Mouse (Mus musculus) neural tube, embryonic 15.5 days (tissue): ENCODE data around the gene Erc2. TPM values are rescaled to one million over a fixed set of nuclear protein-coding genes. Genes with fewer than 3 reads are reported as not detected.

Experiments
- ATAC-seq: fragments of 200-750 bp; cut with Nextera tagmentation; 2 replicates; pipeline ENCODE4 v1.8.0; 2017; ENCODE audit warnings: mild to moderate bottlenecking, moderate TSS enrichment, moderate library complexity; ENCODE audit not compliant: low FRiP score
- H3K27ac ChIP-seq: fragments of 300-500 bp; sonication (generic); replicated peaks from 2 replicates; pipeline ENCODE4 v1.5.1; 2015; ENCODE audit warnings: mild to moderate bottlenecking, inconsistent platforms
- H3K27me3 ChIP-seq: fragments of 300-500 bp; sonication (generic); replicated peaks from 2 replicates; pipeline ENCODE4 v1.6.1; 2015; ENCODE audit warnings: inconsistent platforms
- H3K36me3 ChIP-seq: fragments of 300-500 bp; sonication (generic); 2 replicates; pipeline ENCODE4 v1.6.1; 2015; ENCODE audit warnings: inconsistent platforms
- H3K4me1 ChIP-seq: fragments of 300-500 bp; sonication (generic); 2 replicates; pipeline ENCODE4 v1.6.1; 2015; ENCODE audit warnings: inconsistent platforms
- H3K4me2 ChIP-seq: fragments of 300-500 bp; sonication (generic); 2 replicates; pipeline ENCODE4 v1.6.1; 2015; ENCODE audit warnings: inconsistent platforms, mild to moderate bottlenecking, moderate library complexity
- H3K4me3 ChIP-seq: fragments of 300-500 bp; sonication (generic); replicated peaks from 2 replicates; pipeline ENCODE4 v1.5.1; 2015; ENCODE audit warnings: mild to moderate bottlenecking, inconsistent platforms
- H3K9ac ChIP-seq: fragments of 300-500 bp; sonication (generic); replicated peaks from 2 replicates; pipeline ENCODE4 v1.6.1; 2015; ENCODE audit warnings: mild to moderate bottlenecking, inconsistent platforms
- H3K9me3 ChIP-seq: fragments of 300-500 bp; sonication (generic); replicated peaks from 2 replicates; pipeline ENCODE4 v1.6.1; 2016; ENCODE audit warnings: inconsistent platforms
- WGBS: fragments of 180-500 bp; shearing (Covaris S2); methylation state at CpG from one replicate; pipeline ENCODE4 v1.1.7; 2015; ENCODE audit warnings: mixed read lengths; 5-methylcytosine and 5-hydroxymethylcytosine counted together
- polyA plus RNA-seq: library from polyadenylated mRNA; unstranded; fragments of >200 nt; fragmentation: Nextera tagmentation; extraction: Ambion mirVana; gene quantifications from 2 replicates; pipeline ENCODE4 v1.2.1, GENCODE M21; 2015

Gene Erc2
- polyA plus RNA-seq, 1 experiment from 2014 or later: 80.3 TPM

- Histone ChIP-seq H3K36me3 (no peaks in the 10 kb centered on the region), H3K4me1 (no peaks in the 10 kb centered on the region), H3K27me3 (no peaks in the 10 kb centered on the region), H3K4me3 (no peak overlapping the region), H3K4me2 (no peak overlapping the region), H3K9me3 (no peaks in the 10 kb centered on the region), H3K27ac (no peak overlapping the region), H3K9ac (no peak overlapping the region)
- WGBS: 89% methylated on average over 6 of the region's 6 CpGs
- no peak for ATAC-seq
Observed at GRCm38 (mm10) chr14:28225550-28225949, 603.3 kb downstream of the Erc2 start.

- no peak overlapping the region for H3K4me3 ChIP-seq
- no peak overlapping the region for H3K4me2 ChIP-seq
- no peaks in the 10 kb centered on the region for H3K36me3 ChIP-seq
- H3K9me3 ChIP-seq: no peaks in the 10 kb centered on the region
- no peaks in the 10 kb centered on the region for H3K4me1 ChIP-seq
- H3K9ac ChIP-seq: no peak overlapping the region
- no peak overlapping the region for H3K27ac ChIP-seq
- 72% methylated on average over 6 of the region's 6 CpGs for WGBS
- no peak for ATAC-seq
- H3K27me3 ChIP-seq: no peaks in the 10 kb centered on the region
Observed at GRCm38 (mm10) chr14:28230563-28230962, 608.3 kb downstream of the Erc2 start.

GRCm38 (mm10) chr14:28231241-28231640, 609.0 kb downstream of the Erc2 start:
- ATAC-seq: no peak
- no peak overlapping the region for H3K4me3 ChIP-seq
- H3K27ac ChIP-seq: no peak overlapping the region
- H3K9me3 ChIP-seq: no peaks in the 10 kb centered on the region
- no peak overlapping the region for H3K9ac ChIP-seq
- no peaks in the 10 kb centered on the region for H3K36me3 ChIP-seq
- WGBS: 51% methylated on average over 2 of the region's 2 CpGs
- no peak overlapping the region for H3K4me2 ChIP-seq
- H3K4me1 ChIP-seq: no peaks in the 10 kb centered on the region
- H3K27me3 ChIP-seq: no peaks in the 10 kb centered on the region

GRCm38 (mm10) chr14:28238336-28239048, 616.3 kb downstream of the Erc2 start:
- H3K27me3 ChIP-seq: no peaks in the 10 kb centered on the region
- 90% methylated on average over 9 of the region's 9 CpGs for WGBS
- H3K36me3 ChIP-seq: no peaks in the 10 kb centered on the region
- H3K9ac ChIP-seq: no peak overlapping the region
- ATAC-seq: no peak
- H3K4me2 ChIP-seq: no peak overlapping the region
- no peaks in the 10 kb centered on the region for H3K4me1 ChIP-seq
- no peaks in the 10 kb centered on the region for H3K9me3 ChIP-seq
- H3K27ac ChIP-seq: no peak overlapping the region
- H3K4me3 ChIP-seq: no peak overlapping the region

GRCm38 (mm10) chr14:28240111-28240510, 617.9 kb downstream of the Erc2 start:
- Histone ChIP-seq H3K27ac (no peak overlapping the region), H3K9ac (no peak overlapping the region), H3K36me3 (no peaks in the 10 kb centered on the region), H3K4me2 (no peak overlapping the region), H3K4me1 (no peaks in the 10 kb centered on the region), H3K27me3 (no peaks in the 10 kb centered on the region), H3K9me3 (no peaks in the 10 kb centered on the region), H3K4me3 (no peak overlapping the region)
- 37% methylated on average over 3 of the region's 3 CpGs for WGBS
- no peak for ATAC-seq

GRCm38 (mm10) chr14:28242743-28243142, 620.5 kb downstream of the Erc2 start:
- Histone ChIP-seq H3K36me3 (no peaks in the 10 kb centered on the region), H3K4me1 (no peaks in the 10 kb centered on the region), H3K4me3 (no peak overlapping the region), H3K9me3 (no peaks in the 10 kb centered on the region), H3K27ac (no peak overlapping the region), H3K9ac (no peak overlapping the region), H3K27me3 (no peaks in the 10 kb centered on the region), H3K4me2 (no peak overlapping the region)
- WGBS: 51% methylated on average over 3 of the region's 3 CpGs
- ATAC-seq: no peak

GRCm38 (mm10) chr14:28243474-28243873, 621.2 kb downstream of the Erc2 start:
- no peaks in the 10 kb centered on the region for H3K4me1 ChIP-seq
- no peak overlapping the region for H3K9ac ChIP-seq
- no peak overlapping the region for H3K4me2 ChIP-seq
- ATAC-seq: no peak
- H3K4me3 ChIP-seq: no peak overlapping the region
- H3K36me3 ChIP-seq: no peaks in the 10 kb centered on the region
- H3K27me3 ChIP-seq: no peaks in the 10 kb centered on the region
- no peak overlapping the region for H3K27ac ChIP-seq
- H3K9me3 ChIP-seq: no peaks in the 10 kb centered on the region
- WGBS: 94% methylated on average over 4 of the region's 4 CpGs

- H3K27me3 ChIP-seq: no peaks in the 10 kb centered on the region
- H3K9ac ChIP-seq: no peak overlapping the region
- no peaks in the 10 kb centered on the region for H3K9me3 ChIP-seq
- no peak overlapping the region for H3K27ac ChIP-seq
- no peak for ATAC-seq
- no peaks in the 10 kb centered on the region for H3K4me1 ChIP-seq
- no peaks in the 10 kb centered on the region for H3K36me3 ChIP-seq
- no peak overlapping the region for H3K4me2 ChIP-seq
- WGBS: 63% methylated on average over 4 of the region's 4 CpGs
- H3K4me3 ChIP-seq: no peak overlapping the region
Observed at GRCm38 (mm10) chr14:28262706-28263105, 640.5 kb downstream of the Erc2 start.

GRCm38 (mm10) chr14:28267367-28267766, 645.1 kb downstream of the Erc2 start:
- H3K27ac ChIP-seq: no peak overlapping the region
- no peak overlapping the region for H3K4me2 ChIP-seq
- WGBS: 68% methylated on average over 2 of the region's 2 CpGs
- no peaks in the 10 kb centered on the region for H3K4me1 ChIP-seq
- no peaks in the 10 kb centered on the region for H3K9me3 ChIP-seq
- no peaks in the 10 kb centered on the region for H3K36me3 ChIP-seq
- no peak overlapping the region for H3K9ac ChIP-seq
- ATAC-seq: no peak
- no peaks in the 10 kb centered on the region for H3K27me3 ChIP-seq
- H3K4me3 ChIP-seq: no peak overlapping the region

GRCm38 (mm10) chr14:28271846-28272245, 649.6 kb downstream of the Erc2 start:
- H3K27me3 ChIP-seq: no peaks in the 10 kb centered on the region
- no peak overlapping the region for H3K9ac ChIP-seq
- no peaks in the 10 kb centered on the region for H3K4me1 ChIP-seq
- H3K4me2 ChIP-seq: no peak overlapping the region
- no peak overlapping the region for H3K4me3 ChIP-seq
- 61% methylated on average over 8 of the region's 8 CpGs for WGBS
- H3K27ac ChIP-seq: no peak overlapping the region
- no peaks in the 10 kb centered on the region for H3K36me3 ChIP-seq
- H3K9me3 ChIP-seq: no peaks in the 10 kb centered on the region
- ATAC-seq: no peak

- H3K4me3 ChIP-seq: no peak overlapping the region
- no peak overlapping the region for H3K9ac ChIP-seq
- no peaks in the 10 kb centered on the region for H3K9me3 ChIP-seq
- H3K27me3 ChIP-seq: no peaks in the 10 kb centered on the region
- H3K4me1 ChIP-seq: no peaks in the 10 kb centered on the region
- WGBS: 86% methylated on average over 1 of the region's 1 CpGs
- ATAC-seq: no peak
- H3K4me2 ChIP-seq: no peak overlapping the region
- H3K27ac ChIP-seq: no peak overlapping the region
- no peaks in the 10 kb centered on the region for H3K36me3 ChIP-seq
Observed at GRCm38 (mm10) chr14:28273669-28274068, 651.4 kb downstream of the Erc2 start.

GRCm38 (mm10) chr14:28274826-28275225, 652.6 kb downstream of the Erc2 start:
- no peak overlapping the region for H3K4me3 ChIP-seq
- H3K27ac ChIP-seq: no peak overlapping the region
- H3K4me2 ChIP-seq: no peak overlapping the region
- 49% methylated on average over 7 of the region's 7 CpGs for WGBS
- no peaks in the 10 kb centered on the region for H3K4me1 ChIP-seq
- H3K9me3 ChIP-seq: no peaks in the 10 kb centered on the region
- H3K9ac ChIP-seq: no peak overlapping the region
- H3K27me3 ChIP-seq: no peaks in the 10 kb centered on the region
- no peak for ATAC-seq
- no peaks in the 10 kb centered on the region for H3K36me3 ChIP-seq
